Mouse (Mus musculus): Measurements from ENCODE around the gene Arl8a.
"Not testable (repeated sequence)": the region's sequence is repeated elsewhere in the genome, so short reads cannot be mapped to it uniquely, and the experiment has no call there.

DNA sequence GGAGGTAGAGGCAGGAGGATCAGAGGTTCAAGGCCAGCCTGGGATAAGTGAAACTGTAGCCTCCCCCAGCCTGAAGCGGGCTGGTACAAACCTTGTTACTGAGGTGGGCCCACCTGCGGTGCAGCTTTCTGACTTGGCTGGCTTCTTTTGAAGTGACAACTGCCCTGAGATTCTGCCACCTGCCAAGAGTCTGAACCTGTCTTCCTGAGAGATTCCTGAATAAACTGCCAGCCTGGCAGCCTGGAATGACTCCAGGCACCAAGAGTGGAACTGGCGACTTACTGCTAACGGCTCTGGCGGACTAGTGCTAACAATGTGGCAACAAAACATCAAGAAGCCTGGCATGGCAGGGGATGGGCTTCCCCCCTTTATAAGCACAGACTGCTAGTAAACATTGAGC is 47.7 kb downstream of the Arl8a start:
- TF ChIP-seq CTCF (IDR thresholded peaks at IDR 0.05); POLR2A (IDR thresholded peaks at IDR 0.05; ENCODE audit: insufficient read depth, low read depth, low read length): not testable (repeated sequence)
